Mouse (Mus musculus): ENCODE data around the gene Fli1.

Fli1 gene

GRCm38 (mm10) chr9:32522536-32523245 lies 20.0 kb downstream of the Fli1 start:
- no peak for DNase-seq (ENCODE audit: low read depth, low spot score)
- no peaks in the 10 kb centered on the region for H3K27me3 ChIP-seq (ENCODE audit: control insufficient read depth, insufficient read depth, low read length, poor library complexity, severe bottlenecking)
- H3K36me3 ChIP-seq (ENCODE audit: control insufficient read depth, insufficient read depth, low read length, poor library complexity, severe bottlenecking): peaks cover 5% of the 10 kb centered on the region

GRCm38 (mm10) chr9:32521331-32521730 lies 21.3 kb downstream of the Fli1 start:
- no peak for DNase-seq (ENCODE audit: low read depth, low spot score)
- H3K36me3 ChIP-seq (ENCODE audit: control insufficient read depth, insufficient read depth, low read length, poor library complexity, severe bottlenecking): peaks cover 3% of the 10 kb centered on the region

DNA sequence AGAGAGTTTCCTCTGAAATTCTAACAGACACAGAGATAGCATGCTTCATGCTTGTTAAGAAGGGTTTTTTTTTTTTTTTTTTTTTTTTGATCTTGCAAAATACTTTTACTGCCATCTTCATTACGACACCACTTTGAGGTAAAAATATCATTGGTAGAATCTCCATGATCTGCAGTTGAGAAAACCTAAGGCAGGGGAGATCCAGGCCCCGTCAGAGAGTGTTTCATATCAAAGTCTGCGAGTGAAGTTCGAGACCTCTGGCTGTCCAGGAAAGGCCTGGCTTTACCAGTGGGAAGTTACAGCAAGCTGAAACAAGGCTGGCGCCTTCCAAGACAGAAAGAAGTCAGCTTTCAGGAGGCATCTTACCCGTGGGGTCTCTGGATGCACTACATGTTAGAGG lies 21.8 kb downstream of the Fli1 start:
- DNase-seq (ENCODE audit: low read depth, low spot score): no peak
- Histone ChIP-seq H3K27me3 (ENCODE audit: control insufficient read depth, insufficient read depth, low read length, poor library complexity, severe bottlenecking) (no peaks in the 10 kb centered on the region), H3K36me3 (ENCODE audit: control insufficient read depth, insufficient read depth, low read length, poor library complexity, severe bottlenecking) (peaks cover 3% of the 10 kb centered on the region)

More at GRCm38 (mm10) chr9:32521331-32521730, 21.3 kb downstream of the Fli1 start:
- no peaks in the 10 kb centered on the region for H3K27me3 ChIP-seq (ENCODE audit: control insufficient read depth, insufficient read depth, low read length, poor library complexity, severe bottlenecking)

DNA sequence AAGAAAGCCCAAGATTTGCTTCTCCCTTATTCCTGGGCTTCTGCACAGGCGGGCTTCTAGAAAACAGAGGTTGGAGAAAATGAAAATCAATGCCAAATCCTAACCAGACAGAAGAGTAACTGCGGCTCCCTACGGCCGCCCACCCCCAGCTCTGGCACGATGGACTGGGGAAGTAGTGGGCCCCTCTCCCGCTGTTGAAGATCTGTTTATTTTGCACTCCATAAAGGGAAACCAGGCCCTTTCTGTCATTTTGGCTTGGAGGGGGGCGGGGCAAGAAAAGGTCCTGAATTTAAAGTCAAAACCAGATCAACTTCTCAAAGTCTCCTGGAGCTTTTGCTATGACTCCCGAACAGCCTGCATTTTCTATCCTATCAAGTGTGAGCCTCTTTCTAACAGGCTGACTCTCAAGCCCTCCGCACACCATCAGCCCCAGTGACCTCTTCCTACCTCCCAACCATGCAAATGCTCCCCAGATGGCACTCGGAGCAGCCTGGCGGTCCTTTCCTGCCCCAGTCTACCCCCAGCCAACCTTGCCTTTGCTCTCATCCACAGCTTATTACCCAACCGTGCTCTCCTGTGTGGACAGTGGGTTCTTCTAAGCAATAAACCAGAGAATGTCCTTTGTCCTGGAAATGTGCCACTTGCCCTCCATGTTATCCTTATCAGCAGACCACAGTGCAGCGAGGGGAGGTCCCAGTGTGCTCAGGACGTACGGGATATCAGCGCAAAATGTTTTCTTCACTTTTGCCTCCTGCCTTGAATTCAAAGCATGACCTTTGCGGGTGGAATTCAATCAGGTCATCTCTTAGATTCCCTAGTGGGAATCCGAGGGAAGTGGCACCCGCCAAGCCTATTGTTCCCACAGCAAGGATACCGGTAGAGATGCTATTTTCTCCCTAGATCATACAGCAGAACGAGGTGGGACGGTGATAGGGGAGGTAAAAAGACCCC lies 23.3 kb downstream of the Fli1 start:
- no peak for DNase-seq (ENCODE audit: low read depth, low spot score)
- H3K36me3 ChIP-seq (ENCODE audit: control insufficient read depth, insufficient read depth, low read length, poor library complexity, severe bottlenecking): peaks cover 3% of the 10 kb centered on the region
- H3K27me3 ChIP-seq (ENCODE audit: control insufficient read depth, insufficient read depth, low read length, poor library complexity, severe bottlenecking): no peaks in the 10 kb centered on the region

GRCm38 (mm10) chr9:32518351-32519075 lies 24.1 kb downstream of the Fli1 start:
- no peak for DNase-seq (ENCODE audit: low read depth, low spot score)
- Histone ChIP-seq H3K27me3 (ENCODE audit: control insufficient read depth, insufficient read depth, low read length, poor library complexity, severe bottlenecking) (no peaks in the 10 kb centered on the region), H3K36me3 (ENCODE audit: control insufficient read depth, insufficient read depth, low read length, poor library complexity, severe bottlenecking) (peaks cover 3% of the 10 kb centered on the region)

DNA sequence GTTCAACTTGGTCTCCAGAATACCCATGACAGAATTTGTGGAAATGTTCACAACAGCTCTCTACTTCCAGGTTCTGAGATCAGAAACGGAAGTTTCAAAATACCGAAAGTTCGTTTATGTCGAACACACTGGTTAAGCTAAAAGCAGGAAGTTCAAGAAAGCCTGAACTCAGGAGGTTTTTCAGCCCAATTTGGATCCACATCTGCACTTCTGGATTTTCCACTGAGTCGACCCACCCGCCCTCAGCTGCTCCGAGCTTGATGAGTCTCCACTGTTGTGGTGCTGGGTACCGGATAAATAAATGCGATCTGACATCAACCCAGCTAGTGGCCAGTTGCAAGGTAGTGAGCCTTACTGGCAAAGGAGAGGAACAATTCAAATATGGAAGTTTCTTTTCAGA lies 26.0 kb downstream of the Fli1 start:
- H3K27me3 ChIP-seq (ENCODE audit: control insufficient read depth, insufficient read depth, low read length, poor library complexity, severe bottlenecking): no peaks in the 10 kb centered on the region
- DNase-seq (ENCODE audit: low read depth, low spot score): peak; percentile 71
- H3K36me3 ChIP-seq (ENCODE audit: control insufficient read depth, insufficient read depth, low read length, poor library complexity, severe bottlenecking): peaks cover 3% of the 10 kb centered on the region; the same call in 1 of the 2 replicates

DNA sequence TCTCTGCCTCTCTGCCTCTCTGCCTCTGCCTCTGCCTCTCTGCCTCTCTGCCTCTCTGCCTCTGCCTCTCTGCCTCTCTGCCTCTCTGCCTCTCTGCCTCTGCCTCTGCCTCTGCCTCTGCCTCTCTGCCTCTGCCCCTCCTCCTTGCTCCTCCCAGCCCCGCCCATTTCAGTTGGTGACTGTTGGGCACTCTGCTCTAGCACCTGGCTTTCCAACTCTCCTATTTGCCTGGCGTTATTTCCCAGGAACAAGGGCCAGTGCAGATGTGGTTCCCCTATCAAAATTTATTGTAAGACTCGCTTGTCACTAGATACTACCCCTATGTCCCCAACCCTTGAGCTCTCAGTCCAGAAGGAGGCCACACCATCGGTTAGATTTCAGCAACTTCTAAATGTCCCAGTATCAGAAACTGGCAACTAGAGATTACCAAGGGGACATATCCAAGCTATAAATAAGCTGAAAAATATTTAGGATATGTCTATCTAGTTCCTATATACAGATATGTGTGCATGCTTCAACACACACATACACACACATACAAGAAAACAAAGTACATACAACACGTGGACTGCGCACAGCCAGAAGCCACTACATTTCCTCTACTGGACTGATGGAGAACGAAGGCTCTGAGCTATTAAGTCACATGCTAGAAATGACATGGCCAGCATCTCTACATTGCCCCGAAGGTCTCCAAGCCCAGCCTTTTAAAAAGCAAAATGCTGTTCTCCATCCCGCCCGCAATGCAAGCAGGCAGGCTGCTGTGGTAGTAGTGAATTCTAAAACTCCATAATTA lies 26.6 kb downstream of the Fli1 start:
- DNase-seq (ENCODE audit: low read depth, low spot score): peak; percentile 62
- Histone ChIP-seq H3K36me3 (ENCODE audit: control insufficient read depth, insufficient read depth, low read length, poor library complexity, severe bottlenecking) (peaks cover 3% of the 10 kb centered on the region; the same call in 1 of the 2 replicates), H3K27me3 (ENCODE audit: control insufficient read depth, insufficient read depth, low read length, poor library complexity, severe bottlenecking) (no peaks in the 10 kb centered on the region)

- no peak for DNase-seq (ENCODE audit: low read depth, low spot score)
- H3K36me3 ChIP-seq (ENCODE audit: control insufficient read depth, insufficient read depth, low read length, poor library complexity, severe bottlenecking): peaks cover 2% of the 10 kb centered on the region; the same call in 1 of the 2 replicates
- no peaks in the 10 kb centered on the region for H3K27me3 ChIP-seq (ENCODE audit: control insufficient read depth, insufficient read depth, low read length, poor library complexity, severe bottlenecking)
Observed at GRCm38 (mm10) chr9:32514406-32515058, 28.1 kb downstream of the Fli1 start.

- Histone ChIP-seq H3K36me3 (ENCODE audit: control insufficient read depth, insufficient read depth, low read length, poor library complexity, severe bottlenecking) (no peaks in the 10 kb centered on the region), H3K27me3 (ENCODE audit: control insufficient read depth, insufficient read depth, low read length, poor library complexity, severe bottlenecking) (no peaks in the 10 kb centered on the region)
- no peak for DNase-seq (ENCODE audit: low read depth, low spot score)
Observed at GRCm38 (mm10) chr9:32513471-32513870, 29.2 kb downstream of the Fli1 start.

DNA sequence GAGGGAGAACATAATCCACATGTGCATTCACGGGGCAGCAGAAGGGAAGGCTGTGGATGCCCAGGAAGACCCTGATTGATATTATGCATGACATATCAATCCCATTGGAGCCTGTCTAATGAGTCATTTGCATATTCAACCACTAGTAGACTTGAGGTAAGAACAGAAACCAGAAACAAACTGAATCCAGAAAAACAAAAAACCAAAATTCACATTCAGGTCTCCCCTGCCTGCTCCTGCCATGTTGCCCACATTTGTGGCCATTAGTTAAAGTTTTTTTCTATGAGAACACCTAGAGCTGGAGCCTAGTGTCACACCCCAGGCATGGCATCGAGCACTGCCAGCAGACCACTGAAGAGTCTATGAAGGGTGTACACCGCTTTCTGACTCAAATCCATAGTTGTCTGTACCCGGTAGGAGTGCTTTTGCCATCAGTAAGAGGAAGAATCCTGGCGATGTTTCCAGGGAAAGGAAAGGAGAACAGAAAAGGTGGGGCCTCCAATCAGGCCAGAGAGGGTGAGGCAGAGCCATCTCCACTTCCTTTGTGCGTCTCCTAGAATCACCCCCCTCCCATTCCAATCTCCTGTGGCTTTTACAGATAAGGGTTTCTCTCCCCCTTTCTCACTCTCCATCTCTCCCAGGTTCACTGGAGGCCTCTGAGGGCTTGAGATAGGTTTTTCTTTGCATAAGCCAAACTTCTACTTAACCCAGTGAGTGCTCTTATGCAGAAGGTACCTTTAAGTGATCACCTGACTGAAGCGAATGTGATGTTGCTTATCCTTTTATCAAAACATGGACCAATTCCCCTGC lies 32.0 kb downstream of the Fli1 start:
- no peaks in the 10 kb centered on the region for H3K27me3 ChIP-seq (ENCODE audit: control insufficient read depth, insufficient read depth, low read length, poor library complexity, severe bottlenecking)
- DNase-seq (ENCODE audit: low read depth, low spot score): peak; percentile 59
- H3K36me3 ChIP-seq (ENCODE audit: control insufficient read depth, insufficient read depth, low read length, poor library complexity, severe bottlenecking): no peaks in the 10 kb centered on the region

DNA sequence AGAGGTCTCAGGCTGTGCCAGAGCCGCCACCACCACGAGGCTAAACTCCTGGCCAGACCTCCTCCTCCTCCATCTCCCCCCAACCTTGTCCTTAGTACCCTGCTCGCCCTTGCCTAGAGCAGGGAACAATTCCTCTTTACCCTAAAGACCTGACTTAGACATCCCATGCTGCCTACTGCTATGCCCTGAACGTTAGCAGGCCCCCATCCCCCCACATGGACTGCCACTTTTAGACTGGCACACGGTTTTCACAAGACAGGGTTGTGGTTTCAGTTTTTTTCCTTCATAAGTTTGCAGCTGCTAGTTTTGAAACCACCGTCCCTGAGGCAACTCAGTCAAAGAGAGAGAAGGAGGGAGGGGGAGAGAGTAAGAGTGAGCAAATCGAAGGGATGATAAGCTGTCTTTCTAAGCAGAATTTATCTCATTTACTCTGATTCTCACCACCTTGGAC lies 32.9 kb downstream of the Fli1 start:
- no peaks in the 10 kb centered on the region for H3K27me3 ChIP-seq (ENCODE audit: control insufficient read depth, insufficient read depth, low read length, poor library complexity, severe bottlenecking)
- peak; percentile 82 for DNase-seq (ENCODE audit: low read depth, low spot score)
- peaks cover 1% of the 10 kb centered on the region; the same call in 1 of the 2 replicates for H3K36me3 ChIP-seq (ENCODE audit: control insufficient read depth, insufficient read depth, low read length, poor library complexity, severe bottlenecking)

GRCm38 (mm10) chr9:32508648-32509047 lies 34.0 kb downstream of the Fli1 start:
- H3K27me3 ChIP-seq (ENCODE audit: control insufficient read depth, insufficient read depth, low read length, poor library complexity, severe bottlenecking): no peaks in the 10 kb centered on the region
- peak; percentile 78 for DNase-seq (ENCODE audit: low read depth, low spot score)
- H3K36me3 ChIP-seq (ENCODE audit: control insufficient read depth, insufficient read depth, low read length, poor library complexity, severe bottlenecking): peaks cover 1% of the 10 kb centered on the region; the same call in 1 of the 2 replicates

- no peak for DNase-seq (ENCODE audit: low read depth, low spot score)
- no peaks in the 10 kb centered on the region for H3K27me3 ChIP-seq (ENCODE audit: control insufficient read depth, insufficient read depth, low read length, poor library complexity, severe bottlenecking)
- peaks cover 1% of the 10 kb centered on the region; the same call in 1 of the 2 replicates for H3K36me3 ChIP-seq (ENCODE audit: control insufficient read depth, insufficient read depth, low read length, poor library complexity, severe bottlenecking)
Observed at GRCm38 (mm10) chr9:32508118-32508517, 34.5 kb downstream of the Fli1 start.
